Mouse (Mus musculus) frontal cortex, postnatal 25 days (tissue): Measurements from ENCODE around the gene Slc25a11.
A peak's percentile ranks its signal among the peaks of the same experiment; 100 is the strongest.

Experiments
- DNase-seq, 2 experiments: peaks; one replicate each; pipeline ENCODE4 v3.0.0; 2022; ENCODE audit warnings: low spot score in 2 of 2

Gene Slc25a11

GRCm38 (mm10) chr11:70668335-70668770, 21.1 kb upstream of the Slc25a11 start:
- peak in 1 of 2 experiments; percentile 62 for DNase-seq

GRCm38 (mm10) chr11:70667271-70668150, 20.2 kb upstream of the Slc25a11 start:
- no peak for DNase-seq

- DNase-seq: no peak
These were observed 19.4 kb upstream of the Slc25a11 start for GRCm38 (mm10) chr11:70666687-70667086.

GRCm38 (mm10) chr11:70664741-70665140, 17.5 kb upstream of the Slc25a11 start:
- no peak for DNase-seq

- DNase-seq: no peak
These were observed 16.7 kb upstream of the Slc25a11 start for GRCm38 (mm10) chr11:70663957-70664356.

- no peak for DNase-seq
These were observed 15.8 kb upstream of the Slc25a11 start for GRCm38 (mm10) chr11:70663101-70663500.

GRCm38 (mm10) chr11:70660571-70660970, 13.3 kb upstream of the Slc25a11 start:
- DNase-seq: no peak

GRCm38 (mm10) chr11:70658942-70659341, 11.7 kb upstream of the Slc25a11 start:
- DNase-seq: no peak

GRCm38 (mm10) chr11:70658521-70658920, 11.2 kb upstream of the Slc25a11 start:
- no peak for DNase-seq

- no peak for DNase-seq
These were observed 10.7 kb upstream of the Slc25a11 start for GRCm38 (mm10) chr11:70657991-70658390.

GRCm38 (mm10) chr11:70657573-70657972, 10.3 kb upstream of the Slc25a11 start:
- no peak for DNase-seq

GRCm38 (mm10) chr11:70656964-70657363, 9.7 kb upstream of the Slc25a11 start, which contains the start of gene Eno3:
Eno3 (plus strand) TSS chr11:70657202.
- DNase-seq: no peak

- no peak for DNase-seq
These were observed 9.2 kb upstream of the Slc25a11 start for GRCm38 (mm10) chr11:70656456-70656927.

- DNase-seq: no peak
These were observed 8.5 kb upstream of the Slc25a11 start for GRCm38 (mm10) chr11:70655571-70656455.

- peak; percentile 37 to 60 for DNase-seq
These were observed 7.8 kb upstream of the Slc25a11 start for GRCm38 (mm10) chr11:70654923-70655570.

- DNase-seq: peak; percentile 44 to 47
These were observed 7.1 kb upstream of the Slc25a11 start, which contains the start of gene Pfn1 for GRCm38 (mm10) chr11:70654198-70654922. Pfn1 (minus strand) TSS chr11:70654644.

- no peak for DNase-seq
These were observed 6.3 kb upstream of the Slc25a11 start for GRCm38 (mm10) chr11:70653345-70654197.

- peak in 1 of 2 experiments; percentile 3 for DNase-seq
These were observed 5.6 kb upstream of the Slc25a11 start for GRCm38 (mm10) chr11:70652884-70653344.

- peak in 1 of 2 experiments; percentile 3 for DNase-seq
These were observed 5.0 kb upstream of the Slc25a11 start for GRCm38 (mm10) chr11:70652029-70652883.
